Mouse (Mus musculus) stomach, postnatal 0 days (tissue): Measurements from ENCODE around the gene Agmo.

ENCODE experiments used
- CTCF ChIP-seq: IDR thresholded peaks from 2 replicates; pipeline ENCODE4 v1.5.1; 2016; ENCODE audit warnings: antibody characterized with exemption, low read depth, mild to moderate bottlenecking, moderate library complexity
- EP300 ChIP-seq: optimal IDR thresholded peaks from 2 replicates; pipeline ENCODE3; 2016; ENCODE audit warnings: antibody characterized with exemption

DNA sequence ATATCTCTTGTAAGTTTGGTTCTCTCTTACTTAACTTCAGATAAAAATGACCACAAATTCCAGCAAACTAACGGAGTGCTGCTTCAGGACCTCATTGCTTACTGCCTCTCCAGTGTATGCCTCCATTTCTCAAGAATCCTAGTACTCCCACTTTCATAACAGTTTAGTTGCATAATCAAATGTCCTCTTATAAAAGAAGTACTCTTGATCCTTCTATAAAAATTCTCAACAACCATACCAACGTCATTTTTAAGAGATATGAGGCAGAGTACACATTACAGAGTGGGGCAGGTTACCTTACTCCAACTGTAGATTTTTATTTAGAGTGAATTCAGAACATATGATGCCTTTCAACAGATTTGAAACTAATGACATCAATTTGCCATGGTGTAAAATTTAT, 15.7 kb downstream of the Agmo start:
- no peak for TF ChIP-seq CTCF
- no peak for TF ChIP-seq EP300
